Mouse (Mus musculus) hindbrain, postnatal 0 days (tissue): ENCODE data around the gene Gpr18. TPM values are rescaled to one million over a fixed set of nuclear protein-coding genes. Genes with fewer than 3 reads are reported as not detected.

Experiments
- ATAC-seq: fragments of 200-750 bp; cut with Nextera tagmentation; 2 replicates; pipeline ENCODE4 v1.8.0; 2017; ENCODE audit warnings: mild to moderate bottlenecking, moderate TSS enrichment, moderate library complexity
- DNase-seq: peaks from one replicate; pipeline ENCODE4 v3.0.0-alpha.2; 2015; ENCODE audit warnings: low spot score
- H3K27ac ChIP-seq: fragments of 300-500 bp; sonication (generic); 2 replicates; pipeline ENCODE4 v1.5.1; 2014; ENCODE audit warnings: mild to moderate bottlenecking
- H3K27me3 ChIP-seq: fragments of 300-500 bp; sonication (generic); 2 replicates; pipeline ENCODE4 v1.6.1; 2014; ENCODE audit warnings: low read length, mixed read lengths; ENCODE audit not compliant: insufficient read depth
- H3K36me3 ChIP-seq: fragments of 300-500 bp; sonication (generic); 2 replicates; pipeline ENCODE4 v1.6.1; 2014; ENCODE audit warnings: low read length, mixed read lengths; ENCODE audit not compliant: insufficient read depth
- H3K4me1 ChIP-seq: fragments of 300-500 bp; sonication (generic); 2 replicates; pipeline ENCODE4 v1.6.1; 2014; ENCODE audit warnings: antibody characterized with exemption, low read length, mixed read lengths; ENCODE audit not compliant: insufficient read depth
- H3K4me2 ChIP-seq: fragments of 300-500 bp; sonication (generic); 2 replicates; pipeline ENCODE4 v1.6.1; 2014; ENCODE audit warnings: low read depth, mild to moderate bottlenecking, low read length, moderate library complexity, mixed read lengths
- H3K4me3 ChIP-seq: fragments of 300-500 bp; sonication (generic); 2 replicates; pipeline ENCODE4 v1.5.1; 2014; ENCODE audit warnings: low read length
- H3K9ac ChIP-seq: fragments of 300-500 bp; sonication (generic); replicated peaks from 2 replicates; pipeline ENCODE4 v1.6.1; 2014; ENCODE audit warnings: mild to moderate bottlenecking, low read length, moderate library complexity, mixed read lengths
- H3K9me3 ChIP-seq: fragments of 300-500 bp; sonication (generic); 2 replicates; pipeline ENCODE4 v1.6.1; 2016; ENCODE audit warnings: low read length, mixed read lengths
- CTCF ChIP-seq: IDR thresholded peaks from 2 replicates; pipeline ENCODE4 v1.5.1; 2016; ENCODE audit warnings: antibody characterized with exemption, control low read depth, low read depth
- WGBS: fragments of 180-500 bp; shearing (Covaris S2); extraction: QIAGEN DNeasy Blood & Tissue Kit; methylation state at CpG from one replicate; pipeline ENCODE4 v1.1.7; 2014; 5-methylcytosine and 5-hydroxymethylcytosine counted together
- polyA plus RNA-seq: library from polyadenylated mRNA; unstranded; fragments of >200 nt; fragmentation: Nextera tagmentation; extraction: Ambion mirVana; gene quantifications from 2 replicates; pipeline ENCODE4 v1.2.1, GENCODE M21; 2015
- total RNA-seq: library from RNA; depleted of rRNA; stranded (reverse); fragments of >200 nt; gene quantifications from 2 replicates; pipeline ENCODE4 v1.2.3, GENCODE M21; 2014

Gpr18 gene
- total and polyA plus RNA-seq, 2 experiments from 2014 or later: not detected

- DNase-seq (no peak), ATAC-seq (no peak)
- no peak for TF ChIP-seq CTCF
- H3K4me3 ChIP-seq: no peak overlapping the region
- H3K4me1 ChIP-seq: no peaks in the 10 kb centered on the region
- no peaks in the 10 kb centered on the region for H3K27me3 ChIP-seq
- H3K36me3 ChIP-seq: 0 out of 2 replicates have a peak, but pooled peaks cover 4% of the 10 kb centered on the region
- 92% methylated on average over 11 of the region's 11 CpGs for WGBS
- no peak overlapping the region for H3K27ac ChIP-seq
- H3K4me2 ChIP-seq: no peak overlapping the region
- H3K9ac ChIP-seq: no peak overlapping the region
- H3K9me3 ChIP-seq: peaks cover 5% of the 10 kb centered on the region; the same call in 1 of the 2 replicates
Observed at GRCm38 (mm10) chr14:121938256-121939191, 22.9 kb upstream of the Gpr18 start.

GRCm38 (mm10) chr14:121937601-121938255 lies 22.1 kb upstream of the Gpr18 start:
- ATAC-seq (no peak), DNase-seq (no peak)
- H3K36me3 ChIP-seq: 0 out of 2 replicates have a peak, but pooled peaks cover 4% of the 10 kb centered on the region
- no peak overlapping the region for H3K27ac ChIP-seq
- no peak overlapping the region for H3K9ac ChIP-seq
- no peak overlapping the region for H3K4me2 ChIP-seq
- no peaks in the 10 kb centered on the region for H3K27me3 ChIP-seq
- H3K9me3 ChIP-seq: peaks cover 5% of the 10 kb centered on the region; the same call in 1 of the 2 replicates
- TF ChIP-seq CTCF: no peak
- H3K4me1 ChIP-seq: no peaks in the 10 kb centered on the region
- no peak overlapping the region for H3K4me3 ChIP-seq
- 88% methylated on average over 11 of the region's 11 CpGs for WGBS

GRCm38 (mm10) chr14:121936856-121937255 lies 21.3 kb upstream of the Gpr18 start:
- no peak overlapping the region for H3K27ac ChIP-seq
- peaks cover 5% of the 10 kb centered on the region; the same call in 1 of the 2 replicates for H3K9me3 ChIP-seq
- no peak for ATAC-seq
- no peak overlapping the region for H3K9ac ChIP-seq
- no peak for DNase-seq
- no peak overlapping the region for H3K4me3 ChIP-seq
- no peaks in the 10 kb centered on the region for H3K4me1 ChIP-seq
- WGBS: 84% methylated on average over 8 of the region's 8 CpGs
- H3K4me2 ChIP-seq: no peak overlapping the region
- no peaks in the 10 kb centered on the region for H3K27me3 ChIP-seq
- 0 out of 2 replicates have a peak, but pooled peaks cover 4% of the 10 kb centered on the region for H3K36me3 ChIP-seq
- TF ChIP-seq CTCF: no peak

GRCm38 (mm10) chr14:121936356-121936755 lies 20.8 kb upstream of the Gpr18 start:
- Histone ChIP-seq H3K27ac (no peak overlapping the region), H3K4me1 (no peaks in the 10 kb centered on the region), H3K4me3 (no peak overlapping the region), H3K4me2 (no peak overlapping the region), H3K36me3 (0 out of 2 replicates have a peak, but pooled peaks cover 4% of the 10 kb centered on the region), H3K9ac (no peak overlapping the region), H3K27me3 (no peaks in the 10 kb centered on the region), H3K9me3 (peaks cover 5% of the 10 kb centered on the region; the same call in 1 of the 2 replicates)
- WGBS: 97% methylated on average over 4 of the region's 4 CpGs
- DNase-seq (no peak), ATAC-seq (no peak)
- TF ChIP-seq CTCF: no peak

- DNase-seq: no peak
- H3K9me3 ChIP-seq: peaks cover 5% of the 10 kb centered on the region; the same call in 1 of the 2 replicates
- H3K9ac ChIP-seq: no peak overlapping the region
- TF ChIP-seq CTCF: no peak
- ATAC-seq: no peak
- H3K36me3 ChIP-seq: 0 out of 2 replicates have a peak, but pooled peaks cover 4% of the 10 kb centered on the region
- no peak overlapping the region for H3K4me3 ChIP-seq
- no peak overlapping the region for H3K4me2 ChIP-seq
- H3K27ac ChIP-seq: no peak overlapping the region
- no peaks in the 10 kb centered on the region for H3K27me3 ChIP-seq
- 93% methylated on average over 5 of the region's 5 CpGs for WGBS
- H3K4me1 ChIP-seq: no peaks in the 10 kb centered on the region
Observed at GRCm38 (mm10) chr14:121934597-121934946, 19.0 kb upstream of the Gpr18 start.

GRCm38 (mm10) chr14:121933906-121934596 lies 18.5 kb upstream of the Gpr18 start:
- H3K36me3 ChIP-seq: 0 out of 2 replicates have a peak, but pooled peaks cover 4% of the 10 kb centered on the region
- no peak for ATAC-seq
- peaks cover 5% of the 10 kb centered on the region; the same call in 1 of the 2 replicates for H3K9me3 ChIP-seq
- no peaks in the 10 kb centered on the region for H3K4me1 ChIP-seq
- no peak for TF ChIP-seq CTCF
- H3K27me3 ChIP-seq: no peaks in the 10 kb centered on the region
- H3K4me2 ChIP-seq: no peak overlapping the region
- no peak overlapping the region for H3K4me3 ChIP-seq
- no peak for DNase-seq
- H3K9ac ChIP-seq: no peak overlapping the region
- 92% methylated on average over 7 of the region's 7 CpGs for WGBS
- no peak overlapping the region for H3K27ac ChIP-seq
